Mouse (Mus musculus) midbrain, postnatal 0 days (tissue): ENCODE results near the gene Fam161b. TPM values are rescaled to one million over a fixed set of nuclear protein-coding genes. Genes with fewer than 3 reads are reported as not detected.

ENCODE experiments used
- ATAC-seq: fragments of 200-750 bp; cut with Nextera tagmentation; 2 replicates; pipeline ENCODE4 v1.8.0; 2017; ENCODE audit warnings: moderate number of reproducible peaks, mild to moderate bottlenecking, moderate TSS enrichment, moderate library complexity; ENCODE audit not compliant: low FRiP score
- DNase-seq: peaks from one replicate; pipeline ENCODE4 v3.0.0-alpha.2; 2015; ENCODE audit warnings: low spot score
- H3K27ac ChIP-seq: fragments of 300-500 bp; sonication (generic); 2 replicates; pipeline ENCODE4 v1.5.1; 2014; ENCODE audit warnings: low read depth, mild to moderate bottlenecking, low read length, mixed read lengths
- H3K27me3 ChIP-seq: fragments of 300-500 bp; sonication (generic); 2 replicates; pipeline ENCODE4 v1.6.1; 2014; ENCODE audit warnings: low read length, control low read depth, mixed read lengths; ENCODE audit not compliant: insufficient read depth
- H3K36me3 ChIP-seq: fragments of 300-500 bp; sonication (generic); 2 replicates; pipeline ENCODE4 v1.6.1; 2014; ENCODE audit warnings: low read length, control low read depth, mixed read lengths; ENCODE audit not compliant: insufficient read depth
- H3K4me1 ChIP-seq: fragments of 300-500 bp; sonication (generic); 2 replicates; pipeline ENCODE4 v1.6.1; 2014; ENCODE audit warnings: mild to moderate bottlenecking, control low read depth, antibody characterized with exemption, low read length, mixed read lengths; ENCODE audit not compliant: insufficient read depth
- H3K4me2 ChIP-seq: fragments of 300-500 bp; sonication (generic); 2 replicates; pipeline ENCODE4 v1.6.1; 2014; ENCODE audit warnings: low read depth, mild to moderate bottlenecking, low read length, mixed read lengths; ENCODE audit not compliant: poor library complexity, severe bottlenecking
- H3K4me3 ChIP-seq: fragments of 300-500 bp; sonication (generic); 2 replicates; pipeline ENCODE4 v1.5.1; 2014; ENCODE audit warnings: low read depth, mild to moderate bottlenecking, low read length, moderate library complexity
- H3K9ac ChIP-seq: fragments of 300-500 bp; sonication (generic); replicated peaks from 2 replicates; pipeline ENCODE4 v1.6.1; 2014; ENCODE audit warnings: mild to moderate bottlenecking, low read length, moderate library complexity, mixed read lengths; ENCODE audit not compliant: poor library complexity, severe bottlenecking
- H3K9me3 ChIP-seq: fragments of 300-500 bp; sonication (generic); 2 replicates; pipeline ENCODE4 v1.6.1; 2016; ENCODE audit warnings: low read length, control low read depth
- CTCF ChIP-seq: IDR thresholded peaks from 2 replicates; pipeline ENCODE4 v1.5.1; 2016; ENCODE audit warnings: antibody characterized with exemption, mild to moderate bottlenecking
- WGBS: fragments of 180-500 bp; shearing (Covaris S2); extraction: QIAGEN DNeasy Blood & Tissue Kit; methylation state at CpG from one replicate; pipeline ENCODE4 v1.1.7; 2014; 5-methylcytosine and 5-hydroxymethylcytosine counted together
- polyA plus RNA-seq: library from polyadenylated mRNA; unstranded; fragments of >200 nt; fragmentation: Nextera tagmentation; extraction: Ambion mirVana; gene quantifications from 2 replicates; pipeline ENCODE4 v1.2.1, GENCODE M21; 2015
- total RNA-seq: library from RNA; depleted of rRNA; stranded (reverse); fragments of >200 nt; gene quantifications from 2 replicates; pipeline ENCODE4 v1.2.3, GENCODE M21; 2014

The Fam161b gene
- total and polyA plus RNA-seq, 2 experiments from 2014 or later: 10.4 to 11.4 TPM

GRCm38 (mm10) chr12:84327111-84327512 is 34.5 kb downstream of the Fam161b start:
- Histone ChIP-seq H3K36me3 (peaks cover 22% of the 10 kb centered on the region), H3K27me3 (no peaks in the 10 kb centered on the region), H3K4me1 (no peaks in the 10 kb centered on the region), H3K27ac (no peak overlapping the region), H3K9me3 (no peaks in the 10 kb centered on the region), H3K4me2 (no peak overlapping the region), H3K9ac (no peak overlapping the region), H3K4me3 (no peak overlapping the region)
- 93% methylated on average over 4 of the region's 4 CpGs for WGBS
- no peak for TF ChIP-seq CTCF
- DNase-seq (no peak), ATAC-seq (no peak)

GRCm38 (mm10) chr12:84316721-84317621 is 44.7 kb downstream of the Fam161b start, which contains the start of gene Zfp410:
Gene Zfp410 (plus strand): TSS chr12:84316852.
- Histone ChIP-seq H3K9me3 (no peaks in the 10 kb centered on the region), H3K27ac (peak within 1 kb of the TSS; percentile 86), H3K4me3 (peak within 1 kb of the TSS; percentile 99), H3K4me1 (peaks cover 4% of the 10 kb centered on the region), H3K36me3 (no peaks in the 10 kb centered on the region), H3K9ac (peak within 1 kb of the TSS; percentile 92), H3K4me2 (peak within 1 kb of the TSS; percentile 89), H3K27me3 (no peaks in the 10 kb centered on the region)
- peak; percentile 93 for ATAC-seq
- WGBS: under 1% methylated on average over 71 of the region's 77 CpGs
- TF ChIP-seq CTCF: peak; percentile 22
- DNase-seq: peak; percentile 85

- Histone ChIP-seq H3K36me3 (no peaks in the 10 kb centered on the region), H3K9me3 (no peaks in the 10 kb centered on the region), H3K27me3 (no peaks in the 10 kb centered on the region), H3K4me2 (peak overlapping the region; percentile 89), H3K27ac (peak overlapping the region; percentile 86), H3K4me1 (peaks cover 4% of the 10 kb centered on the region), H3K4me3 (peak overlapping the region; percentile 99), H3K9ac (peak overlapping the region; percentile 92; the same call in 1 of the 2 replicates)
- no peak for TF ChIP-seq CTCF
- WGBS: 44% methylated on average over 7 of the region's 7 CpGs
- ATAC-seq: no peak
- no peak for DNase-seq
Observed at GRCm38 (mm10) chr12:84316006-84316405, 45.6 kb downstream of the Fam161b start.

GRCm38 (mm10) chr12:84311306-84311705 is 50.3 kb downstream of the Fam161b start:
- Histone ChIP-seq H3K36me3 (peaks cover 7% of the 10 kb centered on the region; the same call in 1 of the 2 replicates), H3K4me2 (no peak overlapping the region), H3K4me1 (no peaks in the 10 kb centered on the region), H3K4me3 (no peak overlapping the region), H3K9ac (no peak overlapping the region), H3K27me3 (no peaks in the 10 kb centered on the region), H3K9me3 (no peaks in the 10 kb centered on the region), H3K27ac (no peak overlapping the region)
- DNase-seq: no peak
- no peak for ATAC-seq
- TF ChIP-seq CTCF: no peak
- WGBS: 89% methylated on average over 3 of the region's 5 CpGs

GRCm38 (mm10) chr12:84304554-84304953 is 57.1 kb downstream of the Fam161b start:
- no peak overlapping the region for H3K4me3 ChIP-seq
- DNase-seq (no peak), ATAC-seq (no peak)
- no peaks in the 10 kb centered on the region for H3K9me3 ChIP-seq
- H3K36me3 ChIP-seq: peaks cover 33% of the 10 kb centered on the region
- 63% methylated on average over 1 of the region's 1 CpGs for WGBS
- no peak overlapping the region for H3K4me2 ChIP-seq
- no peak overlapping the region for H3K27ac ChIP-seq
- no peaks in the 10 kb centered on the region for H3K27me3 ChIP-seq
- H3K4me1 ChIP-seq: no peaks in the 10 kb centered on the region
- no peak overlapping the region for H3K9ac ChIP-seq
- no peak for TF ChIP-seq CTCF

GRCm38 (mm10) chr12:84304101-84304500 is 57.5 kb downstream of the Fam161b start:
- WGBS: 89% methylated on average over 5 of the region's 5 CpGs
- DNase-seq (no peak), ATAC-seq (no peak)
- Histone ChIP-seq H3K36me3 (peaks cover 33% of the 10 kb centered on the region), H3K9me3 (no peaks in the 10 kb centered on the region), H3K4me1 (no peaks in the 10 kb centered on the region), H3K27me3 (no peaks in the 10 kb centered on the region), H3K4me2 (no peak overlapping the region), H3K9ac (no peak overlapping the region), H3K27ac (no peak overlapping the region), H3K4me3 (no peak overlapping the region)
- no peak for TF ChIP-seq CTCF
